Mouse (Mus musculus): ENCODE results near the gene Wdr60. TPM values are rescaled to one million over a fixed set of nuclear protein-coding genes. Genes with fewer than 3 reads are reported as not detected.

Gene Wdr60
- total RNA-seq (2021) = 10 to 100 TPM; 10.0 to 18.8 TPM
- long read RNA-seq, experiment 1, transcript Wdr60-201 (22 exons, 3,721 nt) = major isoform, 9 of 18 reads
- long read RNA-seq, experiment 1, partial matches to known transcripts = 3 of 18 reads
- long read RNA-seq, experiment 1, other reads (novel, unspliced or antisense) = 6 of 18 reads
- long read RNA-seq, experiment 2, transcript Wdr60-201 (22 exons, 3,721 nt) = major isoform, 6 of 18 reads
- long read RNA-seq, experiment 2, partial matches to known transcripts = 1 of 18 reads
- long read RNA-seq, experiment 2, other reads (novel, unspliced or antisense) = 11 of 18 reads

- DNase-seq = peak; percentile 94
- Histone ChIP-seq H3K4me3 (peak within 1 kb of the TSS; percentile 91), H3K27ac (peak within 1 kb of the TSS; percentile 92)
- intact Hi-C loops (cut with DNase I) = loop anchor here (2.0 kb wide), 1 partner anchor 18 kb away; the partner anchor contains the start of gene Esyt2
- TF ChIP-seq CTCF (IDR thresholded peaks at IDR 0.05) = no peak
Observed at GRCm38 (mm10) chr12:116262555-116263341, at the start of gene Wdr60. Gene Wdr60, minus strand, starts transcription at chr12:116263022.

DNA sequence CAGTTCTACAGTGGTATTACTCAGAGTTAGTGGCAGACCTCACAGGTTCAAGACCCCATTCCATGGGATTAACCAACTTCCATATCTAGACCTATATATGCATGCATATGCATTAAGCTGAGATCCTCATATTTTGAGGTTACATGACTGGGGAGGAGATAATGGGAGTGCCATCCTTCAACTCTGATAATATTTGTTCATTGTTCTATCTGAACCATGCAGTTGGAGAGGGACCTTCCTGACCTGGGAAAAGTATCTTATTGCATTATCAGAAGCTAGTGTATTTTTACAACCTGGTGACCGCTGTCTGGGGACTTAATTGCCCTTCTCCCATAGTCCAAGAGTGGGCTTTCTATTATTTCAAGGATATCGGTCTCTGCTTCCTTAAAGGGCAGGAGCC lies 45.8 kb upstream of the Wdr60 start:
- Histone ChIP-seq H3K4me3 (no peak overlapping the region), H3K27ac (no peak overlapping the region)
- DNase-seq = no peak
- intact Hi-C loops (cut with DNase I) = no loop called here
- TF ChIP-seq CTCF (IDR thresholded peaks at IDR 0.05) = no peak

DNA sequence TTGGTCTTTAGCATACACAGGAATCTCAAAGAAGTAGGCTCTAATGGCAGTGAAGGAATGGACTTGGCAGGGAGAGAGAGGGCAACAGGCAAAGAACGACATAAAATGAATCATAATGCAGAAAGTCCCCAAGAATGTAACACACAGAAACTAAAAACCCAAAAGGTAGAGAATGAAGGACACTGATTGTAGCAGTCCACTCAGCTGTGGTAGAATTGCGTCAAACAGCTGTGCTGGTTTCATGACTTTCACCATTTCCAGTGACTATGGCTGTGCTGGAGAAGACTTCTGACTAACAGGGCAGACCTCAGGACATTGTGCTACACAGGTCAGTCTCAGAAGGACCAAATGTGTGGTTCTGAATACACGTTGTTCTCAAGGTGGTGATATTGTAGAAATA lies 45.0 kb upstream of the Wdr60 start:
- Histone ChIP-seq H3K27ac (no peak overlapping the region), H3K4me3 (no peak overlapping the region)
- intact Hi-C loops (cut with DNase I) = no loop called here
- DNase-seq = no peak
- TF ChIP-seq CTCF (IDR thresholded peaks at IDR 0.05) = no peak

- Histone ChIP-seq H3K27ac (peak overlapping the region; percentile 17; the same call in 1 of the 2 replicates), H3K4me3 (no peak overlapping the region)
- DNase-seq = peak; percentile 36
- intact Hi-C loops (cut with DNase I) = no loop called here
- TF ChIP-seq CTCF (IDR thresholded peaks at IDR 0.05) = no peak
Observed at GRCm38 (mm10) chr12:116306042-116306441, 43.2 kb upstream of the Wdr60 start.

- H3K4me3 ChIP-seq = no peak overlapping the region
- DNase-seq = no peak
- intact Hi-C loops (cut with DNase I) = no loop called here
- TF ChIP-seq CTCF (IDR thresholded peaks at IDR 0.05) = no peak
- no peak overlapping the region for H3K27ac ChIP-seq
Observed at GRCm38 (mm10) chr12:116302181-116302580, 39.4 kb upstream of the Wdr60 start.

GRCm38 (mm10) chr12:116299906-116300305 lies 37.1 kb upstream of the Wdr60 start:
- Histone ChIP-seq H3K27ac (no peak overlapping the region), H3K4me3 (no peak overlapping the region)
- no peak for DNase-seq
- intact Hi-C loops (cut with DNase I) = no loop called here
- no peak for TF ChIP-seq CTCF (IDR thresholded peaks at IDR 0.05)

DNA sequence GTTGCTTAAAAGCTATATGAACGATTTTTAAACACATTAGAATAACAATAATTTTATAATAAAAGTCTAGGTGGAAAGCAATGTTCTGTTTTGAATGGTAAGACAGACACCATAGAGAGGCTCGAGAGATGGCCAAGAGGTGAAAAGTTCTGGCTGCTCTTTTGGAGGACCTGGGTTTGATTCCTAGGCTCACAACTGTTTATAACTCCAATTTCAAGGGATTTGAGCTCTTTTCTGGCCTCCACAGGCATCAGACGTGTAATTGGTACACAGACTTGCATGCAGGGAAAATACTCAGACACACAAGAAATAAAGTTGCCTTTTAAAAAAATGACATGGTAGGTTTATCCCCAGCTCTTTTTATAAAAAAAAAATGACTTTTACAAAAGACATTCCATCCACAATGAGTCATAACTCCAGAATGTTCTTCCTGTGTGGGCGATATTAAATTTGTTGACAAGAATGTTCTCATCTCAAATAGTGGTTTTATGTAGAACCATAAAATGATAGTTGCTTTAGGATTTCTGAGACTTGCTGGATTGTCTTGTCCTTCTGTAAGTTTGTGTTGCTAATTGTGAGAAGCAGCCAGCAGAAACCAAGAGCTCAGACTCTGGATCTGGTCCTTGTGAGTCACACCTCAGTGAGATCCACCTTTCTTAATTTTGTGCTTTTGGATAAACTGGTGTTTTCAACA lies 30.9 kb upstream of the Wdr60 start:
- no peak for TF ChIP-seq CTCF (IDR thresholded peaks at IDR 0.05)
- Histone ChIP-seq H3K4me3 (no peak overlapping the region), H3K27ac (peak overlapping the region; percentile 83)
- intact Hi-C loops (cut with DNase I) = no loop called here
- DNase-seq = no peak

DNA sequence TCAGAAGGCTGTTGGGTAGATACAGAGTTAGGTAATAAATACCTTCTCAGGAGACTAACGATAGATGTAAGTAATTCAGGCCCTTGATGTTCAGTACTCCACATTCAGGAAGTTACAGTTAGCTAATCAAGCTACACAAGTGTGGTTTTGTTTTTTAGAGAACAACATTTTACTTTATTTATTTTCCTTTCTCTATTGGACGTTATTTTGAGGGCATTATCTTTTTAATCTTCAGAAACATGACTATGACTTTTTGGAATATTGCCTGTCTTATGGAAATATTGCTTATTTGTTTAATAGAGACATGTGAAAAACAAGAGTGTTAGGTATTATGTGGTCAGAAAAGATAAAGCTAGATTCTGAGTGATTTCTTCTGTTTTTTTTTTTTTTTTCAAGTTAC lies 30.4 kb upstream of the Wdr60 start:
- H3K4me3 ChIP-seq = no peak overlapping the region
- DNase-seq = no peak
- intact Hi-C loops (cut with DNase I) = no loop called here
- peak overlapping the region; percentile 83 for H3K27ac ChIP-seq
- no peak for TF ChIP-seq CTCF (IDR thresholded peaks at IDR 0.05)

DNA sequence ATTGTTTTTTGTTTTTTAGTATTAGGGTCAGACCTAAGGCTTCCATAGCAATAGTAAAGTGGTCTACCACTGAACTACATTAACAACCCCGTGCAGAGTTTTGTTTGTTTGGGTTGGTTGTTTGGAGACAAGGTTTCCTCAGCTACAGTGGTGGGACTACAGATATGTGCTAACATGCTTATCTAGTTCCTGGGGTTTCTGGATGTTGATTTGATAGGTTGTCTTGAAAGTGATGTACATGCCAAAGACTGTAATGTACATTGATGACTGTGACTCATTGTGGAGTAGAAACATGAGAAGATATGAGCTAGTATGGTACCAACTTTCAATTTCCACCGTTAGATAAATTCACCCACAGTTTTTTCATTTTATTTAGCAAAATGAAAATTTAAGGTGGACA lies 20.7 kb upstream of the Wdr60 start:
- TF ChIP-seq CTCF (IDR thresholded peaks at IDR 0.05) = no peak
- DNase-seq = no peak
- Histone ChIP-seq H3K27ac (no peak overlapping the region), H3K4me3 (peak overlapping the region; percentile 100)
- intact Hi-C loops (cut with DNase I) = loop anchor here (5.0 kb wide), 2 partner anchors 44 to 124 kb away; partner anchors contain the start of gene Ncapg2

GRCm38 (mm10) chr12:116282856-116283255 lies 20.0 kb upstream of the Wdr60 start:
- intact Hi-C loops (cut with DNase I) = loop anchor here (5.0 kb wide), 2 partner anchors 44 to 124 kb away; partner anchors contain the start of gene Ncapg2
- H3K4me3 ChIP-seq = peak overlapping the region; percentile 100
- TF ChIP-seq CTCF (IDR thresholded peaks at IDR 0.05) = no peak
- H3K27ac ChIP-seq = peak overlapping the region; percentile 2; the same call in 1 of the 2 replicates
- no peak for DNase-seq

- intact Hi-C loops (cut with DNase I) = loop anchor here (2.0 to 5.0 kb wide), 3 partner anchors 19 to 126 kb away; partner anchors contain the start of genes Ncapg2 and Wdr60
- TF ChIP-seq CTCF (IDR thresholded peaks at IDR 0.05) = no peak
- Histone ChIP-seq H3K4me3 (peak overlapping the region; percentile 100), H3K27ac (peak overlapping the region; percentile 99)
- peak; percentile 44 for DNase-seq
Observed at GRCm38 (mm10) chr12:116281427-116282281, 18.8 kb upstream of the Wdr60 start.
